Mouse (Mus musculus): Measurements from ENCODE around the gene Fut1. TPM values are rescaled to one million over a fixed set of nuclear protein-coding genes. Genes with fewer than 3 reads are reported as not detected.

The Fut1 gene
- polyA plus RNA-seq, 1 experiment = 2.5 TPM

GRCm38 (mm10) chr7:45591880-45592279 lies 25.2 kb upstream of the Fut1 start:
- Histone ChIP-seq H3K36me3 (ENCODE audit: control insufficient read depth, insufficient read depth, low read length) (no peaks in the 10 kb centered on the region), H3K27ac (ENCODE audit: insufficient read depth, low read depth, low read length) (peak overlapping the region; percentile 39), H3K4me3 (ENCODE audit: low read depth, low read length) (no peak overlapping the region), H3K27me3 (ENCODE audit: control insufficient read depth, insufficient read depth, low read length) (no peaks in the 10 kb centered on the region), H3K4me1 (ENCODE audit: control insufficient read depth, insufficient read depth, insufficient read length, low read length) (no peaks in the 10 kb centered on the region; the same call in 1 of the 2 replicates)
- WGBS = 40% methylated on average over 7 of the region's 7 CpGs
- TF ChIP-seq POLR2A (IDR thresholded peaks at IDR 0.05; ENCODE audit: low read depth, low read length) = no peak
- no peak for TF ChIP-seq CTCF (IDR thresholded peaks at IDR 0.05; ENCODE audit: extremely low read depth, insufficient read length, insufficient replicate concordance, low read depth, low read length)

GRCm38 (mm10) chr7:45593118-45593815 lies 23.8 kb upstream of the Fut1 start:
- no peaks in the 10 kb centered on the region for H3K27me3 ChIP-seq (ENCODE audit: control insufficient read depth, insufficient read depth, low read length)
- no peak overlapping the region for H3K4me3 ChIP-seq (ENCODE audit: low read depth, low read length)
- no peaks in the 10 kb centered on the region; the same call in 1 of the 2 replicates for H3K4me1 ChIP-seq (ENCODE audit: control insufficient read depth, insufficient read depth, insufficient read length, low read length)
- no peaks in the 10 kb centered on the region for H3K36me3 ChIP-seq (ENCODE audit: control insufficient read depth, insufficient read depth, low read length)
- 25% methylated on average over 10 of the region's 10 CpGs for WGBS
- TF ChIP-seq CTCF (IDR thresholded peaks at IDR 0.05; ENCODE audit: extremely low read depth, insufficient read length, insufficient replicate concordance, low read depth, low read length) (peak; percentile 97), POLR2A (IDR thresholded peaks at IDR 0.05; ENCODE audit: low read depth, low read length) (no peak)
- H3K27ac ChIP-seq (ENCODE audit: insufficient read depth, low read depth, low read length) = no peak overlapping the region

DNA sequence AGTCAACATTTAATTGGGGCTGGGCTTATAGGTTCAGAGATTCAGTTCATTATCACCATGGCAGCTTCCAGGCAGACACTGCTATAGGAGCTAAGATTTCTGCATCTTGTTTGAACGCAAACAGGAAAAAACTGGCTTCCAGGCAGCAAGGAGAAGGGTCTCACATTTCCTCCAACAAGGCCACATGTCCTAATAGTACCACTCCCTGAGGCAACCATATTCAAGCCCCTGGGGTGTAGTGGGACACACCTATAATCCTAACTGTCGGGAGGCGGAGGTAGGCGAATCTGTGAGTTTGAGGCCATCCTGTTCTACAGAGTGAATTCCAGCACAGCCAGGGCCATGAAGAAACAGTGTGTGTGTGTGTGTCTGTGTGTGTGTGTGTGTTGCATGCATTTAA lies 21.9 kb upstream of the Fut1 start:
- Histone ChIP-seq H3K4me1 (ENCODE audit: control insufficient read depth, insufficient read depth, insufficient read length, low read length) (peaks cover 4% of the 10 kb centered on the region; the same call in 1 of the 2 replicates), H3K27ac (ENCODE audit: insufficient read depth, low read depth, low read length) (no peak overlapping the region), H3K4me3 (ENCODE audit: low read depth, low read length) (no peak overlapping the region), H3K36me3 (ENCODE audit: control insufficient read depth, insufficient read depth, low read length) (no peaks in the 10 kb centered on the region), H3K27me3 (ENCODE audit: control insufficient read depth, insufficient read depth, low read length) (no peaks in the 10 kb centered on the region; the same call in 1 of the 2 replicates)
- TF ChIP-seq CTCF (IDR thresholded peaks at IDR 0.05; ENCODE audit: extremely low read depth, insufficient read length, insufficient replicate concordance, low read depth, low read length) = no peak
- TF ChIP-seq POLR2A (IDR thresholded peaks at IDR 0.05; ENCODE audit: low read depth, low read length) = no peak
- WGBS = 78% methylated on average over 4 of the region's 4 CpGs

GRCm38 (mm10) chr7:45596107-45596506 lies 21.0 kb upstream of the Fut1 start:
- H3K4me1 ChIP-seq (ENCODE audit: control insufficient read depth, insufficient read depth, insufficient read length, low read length) = peaks cover 4% of the 10 kb centered on the region; the same call in 1 of the 2 replicates
- H3K27me3 ChIP-seq (ENCODE audit: control insufficient read depth, insufficient read depth, low read length) = no peaks in the 10 kb centered on the region; the same call in 1 of the 2 replicates
- H3K4me3 ChIP-seq (ENCODE audit: low read depth, low read length) = no peak overlapping the region
- H3K27ac ChIP-seq (ENCODE audit: insufficient read depth, low read depth, low read length) = no peak overlapping the region
- H3K36me3 ChIP-seq (ENCODE audit: control insufficient read depth, insufficient read depth, low read length) = no peaks in the 10 kb centered on the region
- no peak for TF ChIP-seq POLR2A (IDR thresholded peaks at IDR 0.05; ENCODE audit: low read depth, low read length)
- TF ChIP-seq CTCF (IDR thresholded peaks at IDR 0.05; ENCODE audit: extremely low read depth, insufficient read length, insufficient replicate concordance, low read depth, low read length) = no peak
- 90% methylated on average over 1 of the region's 1 CpGs for WGBS

GRCm38 (mm10) chr7:45597013-45597412 lies 20.1 kb upstream of the Fut1 start:
- H3K4me1 ChIP-seq (ENCODE audit: control insufficient read depth, insufficient read depth, insufficient read length, low read length) = peaks cover 8% of the 10 kb centered on the region; the same call in 1 of the 2 replicates
- H3K4me3 ChIP-seq (ENCODE audit: low read depth, low read length) = no peak overlapping the region
- WGBS = 90% methylated on average over 5 of the region's 5 CpGs
- no peak overlapping the region for H3K27ac ChIP-seq (ENCODE audit: insufficient read depth, low read depth, low read length)
- TF ChIP-seq POLR2A (IDR thresholded peaks at IDR 0.05; ENCODE audit: low read depth, low read length) (no peak), CTCF (IDR thresholded peaks at IDR 0.05; ENCODE audit: extremely low read depth, insufficient read length, insufficient replicate concordance, low read depth, low read length) (no peak)
- no peaks in the 10 kb centered on the region; the same call in 1 of the 2 replicates for H3K27me3 ChIP-seq (ENCODE audit: control insufficient read depth, insufficient read depth, low read length)
- no peaks in the 10 kb centered on the region for H3K36me3 ChIP-seq (ENCODE audit: control insufficient read depth, insufficient read depth, low read length)

DNA sequence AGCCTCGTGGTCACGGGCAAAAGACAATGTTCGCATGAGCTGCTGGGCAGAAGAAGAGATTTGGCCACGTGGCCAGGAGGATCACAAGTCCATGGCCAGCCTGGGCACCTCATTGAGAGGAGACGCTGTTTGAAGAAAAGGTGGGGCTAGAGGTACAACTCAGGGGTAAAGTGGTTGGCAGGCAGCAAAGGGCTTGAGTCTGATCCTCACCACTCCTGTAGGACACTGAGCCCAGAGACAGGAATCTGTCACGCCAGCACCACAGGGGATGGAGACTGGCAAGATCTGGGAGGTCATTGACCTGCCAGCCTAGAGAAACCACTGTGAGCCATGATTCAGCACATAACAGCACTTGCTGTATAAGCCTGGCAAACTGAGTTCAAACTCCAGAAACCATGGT lies 19.6 kb upstream of the Fut1 start:
- Histone ChIP-seq H3K36me3 (ENCODE audit: control insufficient read depth, insufficient read depth, low read length) (no peaks in the 10 kb centered on the region), H3K27ac (ENCODE audit: insufficient read depth, low read depth, low read length) (no peak overlapping the region), H3K4me1 (ENCODE audit: control insufficient read depth, insufficient read depth, insufficient read length, low read length) (peaks cover 10% of the 10 kb centered on the region; the same call in 1 of the 2 replicates), H3K27me3 (ENCODE audit: control insufficient read depth, insufficient read depth, low read length) (no peaks in the 10 kb centered on the region; the same call in 1 of the 2 replicates), H3K4me3 (ENCODE audit: low read depth, low read length) (no peak overlapping the region)
- WGBS = 82% methylated on average over 6 of the region's 6 CpGs
- TF ChIP-seq POLR2A (IDR thresholded peaks at IDR 0.05; ENCODE audit: low read depth, low read length) (no peak), CTCF (IDR thresholded peaks at IDR 0.05; ENCODE audit: extremely low read depth, insufficient read length, insufficient replicate concordance, low read depth, low read length) (no peak)

Data from small intestine, adult 2 months (tissue).